Mouse (Mus musculus): ENCODE data around the gene Ccdc163.

GRCm38 (mm10) chr4:116712536-116712935 is 4.2 kb downstream of the Ccdc163 start:
- TF ChIP-seq CTCF (IDR thresholded peaks at IDR 0.05; ENCODE audit: extremely low read depth, insufficient read depth, insufficient read length, insufficient replicate concordance) (no peak), POLR2A (IDR thresholded peaks at IDR 0.05; ENCODE audit: low read depth, low read length) (no peak)

Data from spleen, adult 2 months (tissue).